Mouse (Mus musculus): ENCODE data around the gene Hist2h4. TPM values are rescaled to one million over a fixed set of nuclear protein-coding genes. Genes with fewer than 3 reads are reported as not detected.
"Not testable (repeated sequence)": the region's sequence is repeated elsewhere in the genome, so short reads cannot be mapped to it uniquely, and the experiment has no call there.

Hist2h4 gene
- polyA plus RNA-seq, 1 experiment from 2014 or later: 5.2 TPM

DNA sequence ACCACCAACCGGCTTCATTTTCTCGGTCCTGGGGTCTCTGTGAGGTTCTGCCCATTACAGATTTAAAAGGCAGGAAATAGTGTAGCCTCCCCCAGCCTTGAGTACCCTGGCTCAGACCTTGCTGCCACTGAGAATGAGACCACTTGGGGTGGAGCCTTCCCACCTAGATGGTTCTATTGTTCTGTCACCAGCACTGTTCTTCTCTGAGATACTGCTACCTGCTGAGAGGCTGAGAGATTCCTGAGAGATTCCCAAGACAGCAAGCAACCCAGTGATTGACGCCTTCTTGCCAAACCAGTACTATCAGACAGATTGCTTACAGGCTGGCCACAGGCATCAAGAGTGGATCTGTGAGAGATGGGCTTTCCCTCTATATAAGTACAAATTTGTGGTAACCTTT, 26.1 kb upstream of the Hist2h4 start:
- 78% methylated on average over 3 of the region's 3 CpGs for WGBS
- no peaks in the 10 kb centered on the region for H3K36me3 ChIP-seq

DNA sequence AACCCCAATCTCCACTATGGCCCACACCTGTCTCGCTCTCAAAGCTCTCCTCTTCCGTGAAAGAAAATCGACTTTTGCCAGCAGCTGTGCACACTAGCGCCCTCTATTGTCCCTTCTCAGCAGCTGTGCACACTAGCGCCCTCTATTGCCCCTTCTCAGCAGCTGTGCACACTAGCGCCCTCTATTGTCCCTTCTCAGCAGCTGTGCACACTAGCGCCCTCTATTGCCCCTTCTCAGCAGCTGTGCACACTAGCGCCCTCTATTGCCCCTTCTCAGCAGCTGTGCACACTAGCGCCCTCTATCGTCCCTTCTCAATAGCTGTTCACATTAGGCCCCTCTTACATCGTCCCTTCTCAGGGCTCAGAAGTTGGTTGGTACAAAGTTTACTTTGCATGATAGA, 24.2 kb upstream of the Hist2h4 start:
- WGBS: 89% methylated on average over 11 of the region's 11 CpGs
- not testable (repeated sequence) for H3K9ac ChIP-seq; H3K4me2 ChIP-seq; H3K9me3 ChIP-seq; H3K27ac ChIP-seq; ATAC-seq (ENCODE audit: low FRiP score); H3K36me3 ChIP-seq; H3K4me3 ChIP-seq; H3K4me1 ChIP-seq (replicated peaks)
- H3K27me3 ChIP-seq: peaks cover 39% of the 10 kb centered on the region

More for the DNA sequence above, 26.1 kb upstream of the Hist2h4 start:
- ATAC-seq (ENCODE audit: low FRiP score): no peak
- no peak overlapping the region for H3K4me2 ChIP-seq
- no peak overlapping the region for H3K4me3 ChIP-seq
- H3K9me3 ChIP-seq: no peaks in the 10 kb centered on the region
- H3K27me3 ChIP-seq: peaks cover 20% of the 10 kb centered on the region
- H3K9ac ChIP-seq: no peak overlapping the region
- H3K4me1 ChIP-seq (replicated peaks): peaks cover 4% of the 10 kb centered on the region; the same call in 1 of the 2 replicates
- H3K27ac ChIP-seq: no peak overlapping the region

- WGBS: 20% methylated on average over 4 of the region's 4 CpGs
- no peak overlapping the region for H3K4me2 ChIP-seq
- peaks cover 4% of the 10 kb centered on the region; the same call in 1 of the 2 replicates for H3K4me1 ChIP-seq (replicated peaks)
- no peak overlapping the region for H3K27ac ChIP-seq
- H3K9ac ChIP-seq: no peak overlapping the region
- H3K36me3 ChIP-seq: no peaks in the 10 kb centered on the region
- H3K27me3 ChIP-seq: peaks cover 56% of the 10 kb centered on the region
- H3K4me3 ChIP-seq: no peak overlapping the region
- H3K9me3 ChIP-seq: no peaks in the 10 kb centered on the region
- no peak for ATAC-seq (ENCODE audit: low FRiP score)
Observed at GRCm38 (mm10) chr3:96284457-96284856, 21.3 kb upstream of the Hist2h4 start.

GRCm38 (mm10) chr3:96280660-96281059, 17.5 kb upstream of the Hist2h4 start:
- Histone ChIP-seq H3K27me3 (peaks cover 44% of the 10 kb centered on the region), H3K4me3 (no peak overlapping the region), H3K4me2 (no peak overlapping the region), H3K27ac (no peak overlapping the region), H3K9me3 (no peaks in the 10 kb centered on the region), H3K9ac (no peak overlapping the region), H3K36me3 (no peaks in the 10 kb centered on the region), H3K4me1 (replicated peaks) (peaks cover 11% of the 10 kb centered on the region)
- no peak for ATAC-seq (ENCODE audit: low FRiP score)
- 60% methylated on average over 6 of the region's 6 CpGs for WGBS

DNA sequence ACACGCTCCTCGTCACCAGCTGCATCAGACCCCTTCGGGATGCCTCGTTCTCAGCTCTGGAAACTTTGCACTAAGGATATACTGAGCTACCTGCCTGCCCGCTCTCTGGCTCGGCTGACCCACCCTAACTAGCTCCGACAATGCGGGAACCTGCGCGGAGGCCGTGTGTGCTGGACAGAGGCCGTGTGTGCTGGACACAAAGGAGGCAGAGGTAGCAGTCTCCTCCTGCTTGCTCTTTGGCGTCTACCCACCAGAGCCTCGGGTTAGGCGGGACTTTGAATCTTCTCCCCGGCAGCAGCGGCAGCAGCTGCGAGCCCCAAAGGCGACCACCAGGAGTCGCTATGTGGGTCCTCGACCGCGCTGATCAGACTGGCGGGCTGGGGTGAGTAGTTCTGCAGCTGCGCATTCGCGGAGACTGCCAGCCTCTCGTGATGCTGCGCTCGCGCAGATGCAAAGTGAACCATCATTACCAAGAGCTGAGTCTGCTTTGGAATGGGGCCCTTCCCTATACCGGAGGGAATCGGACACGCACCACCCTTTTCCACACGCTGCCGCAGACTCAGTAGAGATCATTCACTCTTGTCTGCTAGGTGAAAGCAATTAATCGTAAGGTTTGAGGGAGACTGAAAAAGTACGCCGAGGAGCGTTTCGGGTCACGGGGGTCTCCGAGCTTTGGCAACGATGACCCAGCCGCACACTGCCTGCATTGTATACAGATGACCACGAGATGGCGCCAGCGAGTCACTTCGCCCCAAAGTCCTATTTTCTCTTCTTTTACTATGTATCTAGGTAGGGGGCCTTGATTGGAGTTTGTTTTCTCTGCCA, 14.9 kb upstream of the Hist2h4 start:
- ATAC-seq (ENCODE audit: low FRiP score): peak; percentile 97
- Histone ChIP-seq H3K9ac (peak overlapping the region; percentile 68), H3K4me2 (peak overlapping the region; percentile 77), H3K27me3 (peaks cover 24% of the 10 kb centered on the region), H3K36me3 (no peaks in the 10 kb centered on the region), H3K4me1 (replicated peaks) (peaks cover 11% of the 10 kb centered on the region), H3K9me3 (no peaks in the 10 kb centered on the region), H3K27ac (peak overlapping the region; percentile 92), H3K4me3 (peak overlapping the region; percentile 51)
- under 1% methylated on average over 49 of the region's 49 CpGs for WGBS

- Histone ChIP-seq H3K4me2 (peak overlapping the region; percentile 77), H3K9me3 (no peaks in the 10 kb centered on the region)
- 19% methylated on average over 8 of the region's 8 CpGs for WGBS
Observed at GRCm38 (mm10) chr3:96277428-96277799, 14.3 kb upstream of the Hist2h4 start.

GRCm38 (mm10) chr3:96273591-96274465, 10.7 kb upstream of the Hist2h4 start:
- no peaks in the 10 kb centered on the region for H3K27me3 ChIP-seq
- no peaks in the 10 kb centered on the region for H3K36me3 ChIP-seq
- WGBS: 91% methylated on average over 17 of the region's 17 CpGs
- no peak overlapping the region for H3K4me3 ChIP-seq
- H3K27ac ChIP-seq: no peak overlapping the region
- peaks cover 17% of the 10 kb centered on the region for H3K4me1 ChIP-seq (replicated peaks)
- H3K4me2 ChIP-seq: no peak overlapping the region
- no peak for ATAC-seq (ENCODE audit: low FRiP score)
- no peak overlapping the region for H3K9ac ChIP-seq
- H3K9me3 ChIP-seq: no peaks in the 10 kb centered on the region

More at GRCm38 (mm10) chr3:96277428-96277799, 14.3 kb upstream of the Hist2h4 start:
- ATAC-seq (ENCODE audit: low FRiP score): peak; percentile 13
- H3K4me1 ChIP-seq (replicated peaks): peaks cover 11% of the 10 kb centered on the region
- peaks cover 18% of the 10 kb centered on the region for H3K27me3 ChIP-seq
- H3K27ac ChIP-seq: peak overlapping the region; percentile 92
- no peaks in the 10 kb centered on the region for H3K36me3 ChIP-seq
- H3K9ac ChIP-seq: peak overlapping the region; percentile 68
- H3K4me3 ChIP-seq: peak overlapping the region; percentile 51

- ATAC-seq (ENCODE audit: low FRiP score): peak; percentile 97
- Histone ChIP-seq H3K4me3 (peak within 1 kb of the TSS; percentile 54), H3K4me1 (replicated peaks) (peaks cover 15% of the 10 kb centered on the region), H3K27ac (peak within 1 kb of the TSS; percentile 96), H3K9ac (peak within 1 kb of the TSS; percentile 83), H3K27me3 (no peaks in the 10 kb centered on the region), H3K4me2 (peak within 1 kb of the TSS; percentile 84), H3K36me3 (no peaks in the 10 kb centered on the region), H3K9me3 (no peaks in the 10 kb centered on the region)
- under 1% methylated on average over 45 of the region's 45 CpGs for WGBS
Observed at GRCm38 (mm10) chr3:96269511-96270474, 6.7 kb upstream of the Hist2h4 start, which contains the start of gene Hist2h2bb. TSS of gene Hist2h2bb (plus strand) at chr3:96269752.

DNA sequence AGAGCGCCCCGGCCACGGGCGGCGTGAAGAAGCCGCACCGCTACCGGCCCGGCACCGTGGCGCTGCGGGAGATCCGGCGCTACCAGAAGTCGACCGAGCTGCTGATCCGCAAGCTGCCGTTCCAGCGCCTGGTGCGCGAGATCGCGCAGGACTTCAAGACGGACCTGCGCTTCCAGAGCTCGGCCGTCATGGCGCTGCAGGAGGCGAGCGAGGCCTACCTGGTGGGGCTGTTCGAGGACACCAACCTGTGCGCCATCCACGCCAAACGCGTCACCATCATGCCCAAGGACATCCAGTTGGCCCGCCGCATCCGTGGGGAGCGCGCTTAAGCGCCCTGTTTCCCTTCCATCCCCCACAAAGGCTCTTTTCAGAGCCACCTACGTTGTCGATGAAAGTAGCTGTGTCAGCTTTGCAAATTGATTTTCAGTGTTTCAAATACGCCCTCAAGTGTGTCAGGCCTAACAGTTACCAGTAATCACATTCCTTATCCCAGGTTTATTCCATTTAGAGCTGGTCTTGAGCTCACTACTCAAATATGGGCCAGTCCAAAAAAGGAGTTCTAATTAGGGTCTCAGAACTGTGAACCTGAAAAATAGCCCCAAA, 5.8 kb upstream of the Hist2h4 start:
- H3K27ac ChIP-seq: peak overlapping the region; percentile 96
- under 1% methylated on average over 13 of the region's 44 CpGs for WGBS
- peaks cover 23% of the 10 kb centered on the region for H3K4me1 ChIP-seq (replicated peaks)
- H3K4me2 ChIP-seq: peak overlapping the region; percentile 84
- H3K36me3 ChIP-seq, H3K9me3 ChIP-seq, H3K27me3 ChIP-seq: not testable (repeated sequence)
- H3K4me3 ChIP-seq: peak overlapping the region; percentile 54
- peak; percentile 55 for ATAC-seq (ENCODE audit: low FRiP score)
- peak overlapping the region; percentile 67 for H3K9ac ChIP-seq

GRCm38 (mm10) chr3:96268051-96268775, 5.1 kb upstream of the Hist2h4 start, which contains the start of gene Hist2h3b:
TSS of gene Hist2h3b (plus strand) at chr3:96268654.
- H3K27ac ChIP-seq: peak within 1 kb of the TSS; percentile 96
- H3K9me3 ChIP-seq: no peaks in the 10 kb centered on the region
- H3K36me3 ChIP-seq: no peaks in the 10 kb centered on the region
- WGBS: 23% methylated on average over 30 of the region's 30 CpGs
- peaks cover 27% of the 10 kb centered on the region for H3K4me1 ChIP-seq (replicated peaks)
- peak within 1 kb of the TSS; percentile 84 for H3K4me2 ChIP-seq
- ATAC-seq (ENCODE audit: low FRiP score): peak; percentile 68
- peak within 1 kb of the TSS; percentile 67 for H3K9ac ChIP-seq
- H3K4me3 ChIP-seq: peak within 1 kb of the TSS; percentile 54
- H3K27me3 ChIP-seq: no peaks in the 10 kb centered on the region
